Mouse (Mus musculus) kidney, adult 11 months (tissue): ENCODE measurements around the gene Rexo5.

Experiments used
- DNase-seq: peaks from one replicate; pipeline ENCODE4 v3.0.0; 2022

Gene Rexo5

GRCm38 (mm10) chr7:119894818-119895544 is 101.2 kb downstream of the Rexo5 start:
- DNase-seq, result peak; percentile 60

- peak; percentile 98 for DNase-seq
Measured at GRCm38 (mm10) chr7:119895639-119896512, 102.1 kb downstream of the Rexo5 start, which contains the start of the genes Lyrm1 and Dcun1d3. TSS of gene Lyrm1 (plus strand) at chr7:119895861. TSS of gene Dcun1d3 (minus strand) at chr7:119896298.

GRCm38 (mm10) chr7:119897521-119898109 is 103.8 kb downstream of the Rexo5 start:
- DNase-seq, result no peak

GRCm38 (mm10) chr7:119898247-119898856 is 104.5 kb downstream of the Rexo5 start:
- DNase-seq, result no peak
